Mouse (Mus musculus) skeletal muscle tissue, postnatal 0 days (tissue): ENCODE measurements around the gene Ncoa4. TPM values are rescaled to one million over a fixed set of nuclear protein-coding genes. Genes with fewer than 3 reads are reported as not detected.

Experiments used
- polyA plus RNA-seq: library from polyadenylated mRNA; unstranded; fragments of >200 nt; fragmentation: Nextera tagmentation; extraction: Ambion mirVana; gene quantifications from 2 replicates; pipeline ENCODE4 v1.2.1, GENCODE M21; 2015

The Ncoa4 gene
- polyA plus RNA-seq: 34.0 and 55.2 TPM in 2 replicates

DNA sequence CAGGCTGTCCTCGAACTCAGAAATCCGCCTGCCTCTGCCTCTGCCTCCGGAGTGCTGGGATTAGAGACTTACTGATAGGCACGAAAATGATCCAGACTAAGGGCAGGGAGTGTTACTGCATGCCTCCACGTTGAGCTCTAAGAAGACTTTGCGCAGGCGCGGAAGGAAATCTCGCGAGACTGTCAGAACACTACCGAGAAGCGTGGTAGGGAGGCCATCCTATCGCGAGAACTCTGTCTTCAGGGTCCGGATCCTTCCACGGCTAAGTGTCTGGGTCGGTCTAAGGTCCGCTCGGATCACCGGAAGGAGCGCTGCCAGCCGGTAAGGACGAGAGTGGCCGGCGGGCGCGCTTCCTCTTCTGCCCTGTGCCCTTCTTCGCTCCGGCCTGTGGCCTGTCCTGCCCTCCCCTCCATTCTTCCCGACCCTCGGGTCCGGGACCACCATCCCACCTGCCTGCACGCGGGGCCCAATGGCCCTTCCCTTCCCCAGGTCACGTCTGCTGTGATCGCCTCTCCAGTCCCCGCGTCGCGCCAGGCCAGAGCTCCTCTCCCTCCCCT lies at the start of gene Ncoa4:
Gene Ncoa4 (plus strand): TSS at position 176 of the 557 bp plus-strand sequence.

DNA sequence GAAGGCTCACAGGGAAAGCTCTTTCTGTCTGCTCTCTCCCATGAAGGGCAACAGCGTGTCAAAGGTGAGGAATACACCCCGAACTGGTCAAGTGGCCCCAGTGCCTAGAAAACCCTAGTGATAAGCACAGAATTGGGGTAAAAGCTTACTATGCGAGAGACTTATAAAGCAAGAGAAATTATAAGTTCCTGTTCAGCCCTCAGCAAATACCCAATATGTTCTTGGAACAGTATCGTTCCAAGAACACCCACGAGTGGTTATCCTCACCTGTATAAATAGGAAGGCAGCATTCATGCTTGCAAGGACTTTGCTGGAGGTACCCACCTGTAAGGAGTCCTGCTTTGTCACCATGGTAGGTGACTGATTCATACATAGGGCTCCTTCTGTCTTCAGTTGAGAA lies 17.9 kb upstream of the Ncoa4 start, which contains the start of gene Msmb:
Gene Msmb (plus strand): TSS at position 301 of the 400 bp plus-strand sequence.

DNA sequence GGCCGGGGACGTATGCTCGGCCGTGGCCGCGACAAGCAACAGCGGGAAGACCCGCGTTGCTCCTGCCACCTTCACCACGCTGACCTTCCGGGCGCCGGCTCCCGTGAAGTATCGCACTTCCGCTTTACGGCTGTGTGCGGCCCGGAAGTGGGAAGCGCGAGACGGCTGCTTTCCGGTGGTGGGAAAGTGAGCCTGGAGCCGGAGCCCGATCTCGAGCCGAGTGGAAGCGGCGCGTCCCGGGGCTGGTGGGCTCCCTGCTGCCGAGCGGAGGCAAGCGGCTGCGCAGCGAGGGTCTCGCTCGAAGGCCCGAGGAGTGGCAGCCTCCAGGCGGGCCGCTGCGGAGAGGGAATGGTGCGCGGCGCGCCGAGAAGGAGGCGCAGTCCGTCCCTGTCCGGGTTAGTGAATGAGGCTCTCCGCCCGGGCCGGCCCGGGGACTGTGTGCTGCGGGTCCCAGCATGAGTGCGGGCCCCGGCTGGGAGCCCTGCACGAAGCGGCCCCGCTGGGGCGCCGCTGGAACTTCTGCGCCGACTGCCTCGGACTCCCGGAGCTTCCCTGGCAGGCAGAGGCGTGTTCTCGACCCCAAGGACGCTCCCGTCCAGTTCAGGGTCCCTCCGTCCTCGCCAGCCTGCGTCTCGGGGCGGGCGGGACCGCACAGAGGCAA lies 42.3 kb downstream of the Ncoa4 start, which contains the start of the genes Timm23 and Parg:
Gene Timm23 (minus strand): TSS at position 108 of the 661 bp plus-strand sequence.
Gene Parg (plus strand): TSS at position 159 of the 661 bp plus-strand sequence.

Other genes with a start within 250 kb of the Ncoa4 start
- 1.6 and 2.1 TPM in 2 replicates for gene Galnt15, start 130.9 kb upstream of the Ncoa4 start, polyA plus RNA-seq
- gene Oxnad1, start 74.5 kb upstream of the Ncoa4 start, polyA plus RNA-seq: 23.4 and 27.6 TPM in 2 replicates
- 88.8 and 92.0 TPM in 2 replicates for gene Dph3, start 74.1 kb upstream of the Ncoa4 start, polyA plus RNA-seq
- gene Msmb, start 17.8 kb upstream of the Ncoa4 start, polyA plus RNA-seq: not detected in 2 replicates
- 398 and 412 TPM in 2 replicates for gene Timm23, start 42.0 kb downstream of the Ncoa4 start, polyA plus RNA-seq
- 16.9 and 17.5 TPM in 2 replicates for gene Parg, start 42.1 kb downstream of the Ncoa4 start, polyA plus RNA-seq
- 6.4 and 8.5 TPM in 2 replicates for gene Ogdhl, start 162.2 kb downstream of the Ncoa4 start, polyA plus RNA-seq
- gene 1700024G13Rik, start 228.5 kb downstream of the Ncoa4 start, polyA plus RNA-seq: not detected in 2 replicates